Mouse (Mus musculus): ENCODE results near the gene Cd247.

GRCm38 (mm10) chr1:165766295-165766890 lies 22.1 kb upstream of the Cd247 start:
- TF ChIP-seq CTCF (IDR thresholded peaks at IDR 0.05; ENCODE audit: low read depth) (no peak), EP300 (IDR thresholded peaks at IDR 0.05; ENCODE audit: low read depth) (no peak)

All from heart, postnatal 0 days (tissue).